Mouse (Mus musculus) lung, postnatal 0 days (tissue): ENCODE data around the gene Art5.

ENCODE experiments used
- CTCF ChIP-seq: IDR thresholded peaks from 2 replicates; pipeline ENCODE4 v1.5.1; 2016; ENCODE audit warnings: antibody characterized with exemption, mild to moderate bottlenecking
- EP300 ChIP-seq: IDR thresholded peaks from 2 replicates; pipeline ENCODE4 v1.6.1; 2016; ENCODE audit warnings: antibody characterized with exemption, mild to moderate bottlenecking, control low read depth

DNA sequence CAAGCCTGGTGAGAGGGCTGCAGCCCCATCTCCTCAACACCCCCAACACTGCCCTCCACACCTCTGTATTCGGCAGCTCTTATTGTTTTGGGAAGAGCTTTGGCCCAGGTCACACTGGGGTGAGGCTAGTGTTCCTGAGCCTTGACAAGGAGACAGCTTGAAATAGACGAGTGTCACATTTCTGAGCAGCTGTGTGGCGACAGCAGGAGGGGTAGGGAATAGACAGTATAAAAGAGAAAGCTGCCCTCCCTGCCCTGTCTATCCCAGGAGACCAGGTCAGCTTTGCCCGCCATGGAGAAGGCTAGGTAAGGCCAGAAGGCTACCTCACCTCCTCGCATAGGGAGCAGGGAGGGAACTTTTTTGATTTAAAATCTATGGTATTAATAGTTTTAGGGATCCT lies 7.8 kb downstream of the Art5 start, which contains the start of gene Art1:
- TF ChIP-seq CTCF (no peak), EP300 (no peak)
